In genomic region chr4:94745749-94746148, GRCm38 (mm10) we compare ENCODE assay signal across 10 mouse cellular contexts. TPM values are rescaled to one million over a fixed set of nuclear protein-coding genes. Genes with fewer than 3 reads are reported as not detected.
A peak's percentile ranks its signal among the peaks of the same experiment; 100 is the strongest.
DNase-seq lines count a peak whose midpoint lies in the region; ATAC-seq and TF ChIP-seq lines count a peak whose summit lies in the region.
"Had no signal": no experiment of that assay in that cellular context is flagged by ENCODE, and none has a peak within 500 bp of the region (broad histone marks: within the 10 kb centered on the region; RNA-seq: fewer than 3 reads in every experiment).

No protein-coding gene starts in this region.

- H3K9me3 ChIP-seq in heart, postnatal 0 days (replicated peaks; ENCODE audit: control insufficient read depth, low read length), result no peaks in the 10 kb centered on the region
- H3K9me3 ChIP-seq in lung, postnatal 0 days (ENCODE audit: low read length), result no peaks in the 10 kb centered on the region
- H3K9me3 ChIP-seq: limb, embryonic 13.5 days had no signal

- H3K4me2 ChIP-seq in heart, postnatal 0 days (ENCODE audit: low read depth, low read length), result peak overlapping the region; percentile 15; the same call in 1 of the 2 replicates
- H3K4me2 ChIP-seq in lung, postnatal 0 days (replicated peaks; ENCODE audit: low read depth, low read length), result no peak overlapping the region
- H3K4me2 ChIP-seq: limb, embryonic 13.5 days had no signal

- H3K27ac ChIP-seq in kidney, adult 2 months (ENCODE audit: insufficient read depth, low read depth, low read length), result peak overlapping the region; percentile 21
- H3K27ac ChIP-seq in heart, postnatal 0 days (ENCODE audit: low read depth), result peak overlapping the region; percentile 71
- peak overlapping the region; percentile 71; the same call in 1 of the 2 replicates for H3K27ac ChIP-seq in lung, postnatal 0 days (ENCODE audit: low read length)
- H3K27ac ChIP-seq: limb, embryonic 13.5 days had no signal

- TF ChIP-seq EP300 in heart, postnatal 0 days (IDR thresholded peaks at IDR 0.05; ENCODE audit: low read depth), result 0 out of 2 replicates have a peak, but pooled peaks have one; percentile 26
- TF ChIP-seq EP300 in lung, postnatal 0 days (IDR thresholded peaks at IDR 0.05), result no peak

- 66% methylated on average over 3 of the region's 3 CpGs for WGBS in kidney, adult 2 months
- WGBS in heart, postnatal 0 days, result 24% methylated on average over 3 of the region's 3 CpGs
- WGBS in lung, postnatal 0 days, result 52% methylated on average over 3 of the region's 3 CpGs

- H3K27me3 ChIP-seq in kidney, adult 2 months (replicated peaks; ENCODE audit: control insufficient read depth, insufficient read depth, low read length), result no peaks in the 10 kb centered on the region
- no peaks in the 10 kb centered on the region for H3K27me3 ChIP-seq in heart, postnatal 0 days (ENCODE audit: control insufficient read depth, insufficient read depth, low read length)
- no peaks in the 10 kb centered on the region for H3K27me3 ChIP-seq in lung, postnatal 0 days (replicated peaks; ENCODE audit: insufficient read depth, low read length)
- H3K27me3 ChIP-seq: limb, embryonic 13.5 days had no signal

- H3K4me3 ChIP-seq in kidney, adult 2 months (ENCODE audit: insufficient read depth, low read depth, low read length), result no peak overlapping the region
- H3K4me3 ChIP-seq in heart, postnatal 0 days (ENCODE audit: low read depth, low read length), result no peak overlapping the region
- no peak overlapping the region for H3K4me3 ChIP-seq in lung, postnatal 0 days (ENCODE audit: low read depth, low read length)
- H3K4me3 ChIP-seq: limb, embryonic 13.5 days had no signal

- peak; percentile 59 for ATAC-seq in heart, postnatal 0 days (ENCODE audit: insufficient read depth, low read depth)
- ATAC-seq in lung, postnatal 0 days, result 0 out of 2 replicates have a peak, but pooled peaks have one; percentile 11

- H3K4me1 ChIP-seq in kidney, adult 2 months (ENCODE audit: control insufficient read depth, insufficient read depth, low read length), result no peaks in the 10 kb centered on the region
- peaks cover 32% of the 10 kb centered on the region for H3K4me1 ChIP-seq in heart, postnatal 0 days (ENCODE audit: control insufficient read depth, insufficient read depth)
- H3K4me1 ChIP-seq in lung, postnatal 0 days (ENCODE audit: insufficient read depth, low read depth, low read length), result no peaks in the 10 kb centered on the region
- H3K4me1 ChIP-seq: limb, embryonic 13.5 days had no signal

- intact Hi-C loops in left cerebral cortex, postnatal 36 days (cut with DNase I), result no loop called here

- H3K36me3 ChIP-seq in kidney, adult 2 months (ENCODE audit: control insufficient read depth, insufficient read depth, low read length), result no peaks in the 10 kb centered on the region
- no peaks in the 10 kb centered on the region for H3K36me3 ChIP-seq in heart, postnatal 0 days (replicated peaks; ENCODE audit: control insufficient read depth, insufficient read depth, low read length)
- no peaks in the 10 kb centered on the region for H3K36me3 ChIP-seq in lung, postnatal 0 days (ENCODE audit: insufficient read depth, low read length)
- H3K36me3 ChIP-seq: limb, embryonic 13.5 days had no signal

- H3K9ac ChIP-seq in heart, postnatal 0 days (replicated peaks; ENCODE audit: low read depth, low read length), result no peak overlapping the region
- no peak overlapping the region for H3K9ac ChIP-seq in lung, postnatal 0 days (replicated peaks; ENCODE audit: low read depth)
- H3K9ac ChIP-seq: limb, embryonic 13.5 days had no signal

- no peak for TF ChIP-seq POLR2A in kidney, adult 2 months (IDR thresholded peaks at IDR 0.05; ENCODE audit: low read depth, low read length)

- TF ChIP-seq CTCF in kidney, adult 2 months (conservative IDR thresholded peaks at IDR 0.05; ENCODE audit: insufficient read depth, insufficient read length, low read depth, low read length), result no peak
- TF ChIP-seq CTCF in heart, postnatal 0 days (IDR thresholded peaks at IDR 0.05; ENCODE audit: low read depth), result no peak
- TF ChIP-seq CTCF in lung, postnatal 0 days (IDR thresholded peaks at IDR 0.05), result no peak

- DNase-seq in kidney, adult 2 months, result peak; percentile 69
- no peak for DNase-seq in kidney, adult 8-10 months
- DNase-seq in gastrocnemius, postnatal 10 days, result peak; percentile 36
- DNase-seq in heart, postnatal 0 days (ENCODE audit: low spot score), result peak; percentile 76
- peak; percentile 30 for DNase-seq in lung, postnatal 0 days (ENCODE audit: low spot score)
- no peak for DNase-seq in spleen, postnatal 10 days (ENCODE audit: low spot score in 2 of 2)
- DNase-seq in layer of hippocampus, adult 9-10 months (ENCODE audit: low spot score), result no peak
- no peak for DNase-seq in left cerebral cortex, postnatal 36 days (ENCODE audit: low spot score in 2 of 2)

RNA-seq across cellular contexts. Expression of gene Tek, which starts 6.7 kb away (rescaled TPM):
- polyA plus RNA-seq in kidney, adult 2 months (2012; rRNA removed), result 15.9 and 21.6 TPM in 2 replicates
- 10 to 100 TPM; 24.3 to 30.9 TPM for total RNA-seq in gastrocnemius, postnatal 10 days (2021)
- total RNA-seq in heart, postnatal 0 days (2014; rRNA removed; ENCODE audit: low replicate concordance), result 36.4 and 40.0 TPM in 2 replicates
- 27.1 and 27.7 TPM in 2 replicates for polyA plus RNA-seq in heart, postnatal 0 days (2015; fragmentation: Nextera tagmentation; extraction: Ambion mirVana)
- polyA plus RNA-seq in lung, postnatal 0 days (2015; fragmentation: Nextera tagmentation; extraction: Ambion mirVana), result 71.8 and 75.8 TPM in 2 replicates
- total RNA-seq in left cerebral cortex, postnatal 36 days (2021), result 1 to 10 TPM; 8.3 to 8.7 TPM
- total RNA-seq: monocyte, adult 5-6 weeks had no signal

Comparison
In these comparisons a context has a peak if more than half of its experiments do, and no peak if none do; other contexts are left out.
1. DNase-seq: peak in kidney, adult 2 months (single experiment), gastrocnemius, postnatal 10 days (single experiment), heart, postnatal 0 days (single experiment) and lung, postnatal 0 days (single experiment); none in kidney, adult 8-10 months (0 of 2), spleen, postnatal 10 days (0 of 2), layer of hippocampus, adult 9-10 months (single experiment) and left cerebral cortex, postnatal 36 days (0 of 2).
2. H3K27ac ChIP-seq: peak in every context shown above with its lines; median percentile 71 in heart, postnatal 0 days; 71 in lung, postnatal 0 days; 21 in kidney, adult 2 months.